Mouse (Mus musculus): Measurements from ENCODE around the gene Ube2r2. TPM values are rescaled to one million over a fixed set of nuclear protein-coding genes. Genes with fewer than 3 reads are reported as not detected.
A peak's percentile ranks its signal among the peaks of the same experiment; 100 is the strongest.

Ube2r2 gene
- total and polyA plus RNA-seq, 2 experiments, result 30.4 to 40.4 TPM

DNA sequence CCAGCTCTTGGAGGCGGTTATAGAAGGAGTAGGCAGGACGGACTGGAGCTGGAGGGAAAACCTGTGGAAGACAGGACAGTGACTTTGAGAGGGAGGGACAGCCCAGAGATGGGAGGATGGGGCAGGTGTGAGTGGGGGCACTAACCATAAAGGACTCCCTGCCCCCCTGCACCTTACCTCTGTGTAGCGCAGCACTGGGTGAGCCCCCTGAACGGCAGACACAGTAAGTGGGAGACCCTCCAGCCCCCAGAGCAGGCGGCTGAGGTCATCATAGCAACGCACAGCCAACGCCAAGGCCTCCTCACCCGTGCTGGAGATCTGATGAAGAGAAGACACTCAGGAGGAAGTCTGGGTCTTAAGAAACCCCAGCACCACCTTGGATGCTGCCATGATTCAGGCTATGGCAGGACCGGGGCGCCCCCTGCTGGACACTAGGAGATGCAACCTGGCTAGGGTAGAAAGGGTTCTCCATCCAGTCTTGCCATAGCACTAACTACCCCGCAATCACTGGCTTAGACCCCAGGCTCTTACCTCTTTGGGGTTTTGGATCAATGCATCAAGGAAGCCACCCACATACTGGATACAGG lies 16.7 kb upstream of the Ube2r2 start:
- Histone ChIP-seq H3K4me1 (ENCODE audit: control insufficient read depth, insufficient read depth, low read length) (peaks cover 3% of the 10 kb centered on the region; the same call in 1 of the 2 replicates), H3K36me3 (ENCODE audit: control insufficient read depth, insufficient read depth, low read length) (peaks cover 22% of the 10 kb centered on the region), H3K4me3 (ENCODE audit: insufficient read depth, low read depth, low read length) (no peak overlapping the region), H3K27ac (replicated peaks; ENCODE audit: insufficient read depth, low read depth, low read length) (no peak overlapping the region), H3K9ac (ENCODE audit: low read depth, low read length) (no peak overlapping the region), H3K27me3 (ENCODE audit: control insufficient read depth, insufficient read depth, low read length) (no peaks in the 10 kb centered on the region), H3K79me2 (ENCODE audit: control insufficient read depth, insufficient read depth, low read length) (0 out of 2 replicates have a peak, but pooled peaks cover 4% of the 10 kb centered on the region)
- no peak for DNase-seq (ENCODE audit: extremely low read depth, low read depth, low spot score)
- 73% methylated on average over 11 of the region's 11 CpGs for WGBS
- TF ChIP-seq POLR2A (IDR thresholded peaks at IDR 0.05; ENCODE audit: extremely low read depth, insufficient read depth, low read length) (no peak), CTCF (IDR thresholded peaks at IDR 0.05; ENCODE audit: low read depth, low read length) (peak; percentile 87)

DNA sequence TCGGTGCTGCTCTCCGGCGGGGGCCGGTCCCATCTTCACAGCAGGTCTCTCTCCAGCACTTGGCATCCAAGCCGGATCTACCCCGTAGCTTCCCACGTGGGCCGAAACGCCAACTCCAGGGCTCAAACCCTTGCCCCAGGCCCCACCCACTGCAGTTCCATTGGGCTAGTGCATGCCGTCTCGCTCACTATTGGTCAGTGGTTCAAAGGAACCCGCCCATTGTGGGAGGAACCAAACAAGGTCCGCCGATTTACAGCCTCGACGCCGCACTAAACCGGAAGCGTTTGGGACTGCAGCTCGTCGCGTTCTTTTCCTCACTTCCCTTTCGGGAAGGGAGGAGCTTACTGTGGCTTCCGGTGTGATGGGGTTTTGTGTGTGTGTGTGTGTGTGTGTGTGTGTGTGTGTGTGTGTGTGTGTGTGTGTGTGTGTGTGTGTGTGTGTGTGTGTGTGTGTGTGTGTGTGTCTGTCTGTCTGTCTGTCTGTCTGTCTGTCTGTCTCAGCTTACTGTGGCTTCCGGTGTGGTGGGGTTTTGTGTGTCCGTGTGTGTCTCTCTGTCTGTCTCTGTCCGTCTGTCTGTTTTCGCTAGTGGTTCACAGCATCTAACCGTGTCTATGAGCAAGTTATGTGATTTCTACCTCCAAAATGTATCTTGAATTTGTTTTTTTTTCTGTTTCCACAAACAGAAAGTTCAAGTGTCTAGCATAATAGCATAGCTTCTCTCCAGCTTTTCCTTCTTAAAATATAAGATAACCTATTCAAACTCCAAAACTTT lies 11.2 kb upstream of the Ube2r2 start, which contains the start of gene Nol6:
Gene Nol6, minus strand, starts transcription at position 276 of the 772 bp plus-strand sequence.
- no peak within 1 kb of the TSS for H3K27ac ChIP-seq (replicated peaks; ENCODE audit: insufficient read depth, low read depth, low read length)
- DNase-seq (ENCODE audit: extremely low read depth, low read depth, low spot score), result peak; percentile 98
- WGBS, result under 1% methylated on average over 29 of the region's 29 CpGs

DNA sequence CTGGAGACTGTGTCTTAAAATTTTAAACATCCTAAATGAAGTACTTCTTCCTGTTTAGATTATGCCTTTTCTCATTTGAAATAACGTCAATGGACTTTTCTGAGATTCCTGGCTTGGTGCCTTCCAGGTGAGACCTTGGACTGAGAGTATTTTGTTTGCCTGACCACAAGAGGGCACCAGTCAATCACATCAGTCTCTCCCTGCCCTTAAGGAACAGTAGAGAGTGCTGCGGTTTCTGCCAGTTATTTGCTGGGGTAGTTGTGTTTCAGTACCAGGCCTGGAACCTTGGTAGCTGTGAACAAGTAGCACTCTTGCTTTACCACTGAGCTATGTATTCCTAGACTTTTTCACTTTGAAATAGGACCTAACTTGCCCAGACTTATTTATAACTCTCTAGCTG lies 6.1 kb upstream of the Ube2r2 start:
- H3K9ac ChIP-seq (ENCODE audit: low read depth, low read length), result no peak overlapping the region
- no peaks in the 10 kb centered on the region for H3K79me2 ChIP-seq (ENCODE audit: control insufficient read depth, insufficient read depth, low read length)
- no peak overlapping the region for H3K27ac ChIP-seq (replicated peaks; ENCODE audit: insufficient read depth, low read depth, low read length)
- no peak overlapping the region for H3K4me3 ChIP-seq (ENCODE audit: insufficient read depth, low read depth, low read length)
- H3K4me1 ChIP-seq (ENCODE audit: control insufficient read depth, insufficient read depth, low read length), result 0 out of 2 replicates have a peak, but pooled peaks cover under 1% of the 10 kb centered on the region
- DNase-seq (ENCODE audit: extremely low read depth, low read depth, low spot score), result peak; percentile 76
- 1% methylated on average over 2 of the region's 2 CpGs for WGBS
- no peaks in the 10 kb centered on the region for H3K27me3 ChIP-seq (ENCODE audit: control insufficient read depth, insufficient read depth, low read length)
- H3K36me3 ChIP-seq (ENCODE audit: control insufficient read depth, insufficient read depth, low read length), result no peaks in the 10 kb centered on the region
- TF ChIP-seq CTCF (IDR thresholded peaks at IDR 0.05; ENCODE audit: low read depth, low read length), result peak; percentile 65
- TF ChIP-seq POLR2A (IDR thresholded peaks at IDR 0.05; ENCODE audit: extremely low read depth, insufficient read depth, low read length), result no peak

More for the DNA sequence above, 11.2 kb upstream of the Ube2r2 start, which contains the start of gene Nol6:
- Histone ChIP-seq H3K27me3 (ENCODE audit: control insufficient read depth, insufficient read depth, low read length) (no peaks in the 10 kb centered on the region), H3K36me3 (ENCODE audit: control insufficient read depth, insufficient read depth, low read length) (peaks cover 3% of the 10 kb centered on the region; the same call in 1 of the 2 replicates), H3K79me2 (ENCODE audit: control insufficient read depth, insufficient read depth, low read length) (0 out of 2 replicates have a peak, but pooled peaks cover 4% of the 10 kb centered on the region), H3K4me3 (ENCODE audit: insufficient read depth, low read depth, low read length) (peak within 1 kb of the TSS; percentile 74), H3K9ac (ENCODE audit: low read depth, low read length) (peak within 1 kb of the TSS; percentile 67), H3K4me1 (ENCODE audit: control insufficient read depth, insufficient read depth, low read length) (peaks cover 3% of the 10 kb centered on the region; the same call in 1 of the 2 replicates)
- TF ChIP-seq CTCF (IDR thresholded peaks at IDR 0.05; ENCODE audit: low read depth, low read length) (no peak), POLR2A (IDR thresholded peaks at IDR 0.05; ENCODE audit: extremely low read depth, insufficient read depth, low read length) (no peak; the same call in 1 of the 2 replicates)

DNA sequence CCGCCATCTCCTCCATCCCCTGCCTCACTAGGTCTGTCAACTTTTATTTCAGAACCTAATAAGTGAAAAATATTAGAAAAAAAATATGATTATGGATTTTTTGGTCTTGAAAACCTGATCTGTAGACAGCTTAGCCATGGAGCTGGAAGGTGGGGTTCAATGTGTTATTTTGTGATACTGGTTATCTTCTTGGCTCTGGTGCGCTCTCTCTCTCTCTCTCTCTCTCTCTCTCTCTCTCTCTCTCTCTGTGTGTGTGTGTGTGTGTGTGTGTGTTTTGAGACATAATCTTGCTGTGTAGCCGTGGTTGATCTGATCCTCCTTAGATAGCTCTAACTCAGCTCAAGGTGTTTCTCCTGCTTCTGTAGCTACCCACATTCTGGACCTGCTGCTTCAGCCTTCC lies 5.7 kb upstream of the Ube2r2 start:
- H3K4me1 ChIP-seq (ENCODE audit: control insufficient read depth, insufficient read depth, low read length), result 0 out of 2 replicates have a peak, but pooled peaks cover 2% of the 10 kb centered on the region
- 84% methylated on average over 3 of the region's 3 CpGs for WGBS
- H3K4me3 ChIP-seq (ENCODE audit: insufficient read depth, low read depth, low read length), result no peak overlapping the region
- no peak overlapping the region for H3K9ac ChIP-seq (ENCODE audit: low read depth, low read length)
- TF ChIP-seq CTCF (IDR thresholded peaks at IDR 0.05; ENCODE audit: low read depth, low read length) (no peak), POLR2A (IDR thresholded peaks at IDR 0.05; ENCODE audit: extremely low read depth, insufficient read depth, low read length) (no peak)
- H3K36me3 ChIP-seq (ENCODE audit: control insufficient read depth, insufficient read depth, low read length), result no peaks in the 10 kb centered on the region
- H3K27ac ChIP-seq (replicated peaks; ENCODE audit: insufficient read depth, low read depth, low read length), result no peak overlapping the region
- no peaks in the 10 kb centered on the region for H3K27me3 ChIP-seq (ENCODE audit: control insufficient read depth, insufficient read depth, low read length)
- no peak for DNase-seq (ENCODE audit: extremely low read depth, low read depth, low spot score)
- no peaks in the 10 kb centered on the region for H3K79me2 ChIP-seq (ENCODE audit: control insufficient read depth, insufficient read depth, low read length)

DNA sequence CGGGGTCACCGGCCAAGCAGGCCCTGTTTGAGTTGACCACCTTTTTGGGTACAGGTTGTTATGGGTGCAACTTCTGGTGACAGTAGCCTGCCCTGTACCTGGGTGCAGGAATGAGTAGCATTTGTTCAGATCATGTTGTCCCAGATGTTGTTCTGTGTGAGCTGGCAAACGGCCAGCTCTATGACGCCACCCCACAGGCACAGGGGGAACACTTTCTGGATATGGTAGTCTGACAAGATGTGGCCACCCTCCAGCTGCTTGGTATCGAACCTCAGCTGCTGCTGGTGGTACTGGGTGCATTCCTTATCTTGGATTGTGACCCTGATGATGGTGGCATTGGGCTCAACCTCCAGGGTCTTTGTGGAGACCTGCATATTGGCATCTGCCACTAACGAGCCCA lies 3.1 kb upstream of the Ube2r2 start:
- Histone ChIP-seq H3K36me3 (ENCODE audit: control insufficient read depth, insufficient read depth, low read length) (no peaks in the 10 kb centered on the region), H3K9ac (ENCODE audit: low read depth, low read length) (no peak overlapping the region), H3K79me2 (ENCODE audit: control insufficient read depth, insufficient read depth, low read length) (0 out of 2 replicates have a peak, but pooled peaks cover 3% of the 10 kb centered on the region), H3K4me1 (ENCODE audit: control insufficient read depth, insufficient read depth, low read length) (peaks cover 2% of the 10 kb centered on the region; the same call in 1 of the 2 replicates), H3K27me3 (ENCODE audit: control insufficient read depth, insufficient read depth, low read length) (no peaks in the 10 kb centered on the region), H3K27ac (replicated peaks; ENCODE audit: insufficient read depth, low read depth, low read length) (no peak overlapping the region), H3K4me3 (ENCODE audit: insufficient read depth, low read depth, low read length) (no peak overlapping the region)
- 73% methylated on average over 6 of the region's 6 CpGs for WGBS
- no peak for DNase-seq (ENCODE audit: extremely low read depth, low read depth, low spot score)
- TF ChIP-seq CTCF (IDR thresholded peaks at IDR 0.05; ENCODE audit: low read depth, low read length), result no peak

Data from liver, adult 2 months (tissue).